Mouse (Mus musculus): ENCODE data around the gene Gtf2h1.
"Not testable (repeated sequence)": the region's sequence is repeated elsewhere in the genome, so short reads cannot be mapped to it uniquely, and the experiment has no call there.

The Gtf2h1 gene

DNA sequence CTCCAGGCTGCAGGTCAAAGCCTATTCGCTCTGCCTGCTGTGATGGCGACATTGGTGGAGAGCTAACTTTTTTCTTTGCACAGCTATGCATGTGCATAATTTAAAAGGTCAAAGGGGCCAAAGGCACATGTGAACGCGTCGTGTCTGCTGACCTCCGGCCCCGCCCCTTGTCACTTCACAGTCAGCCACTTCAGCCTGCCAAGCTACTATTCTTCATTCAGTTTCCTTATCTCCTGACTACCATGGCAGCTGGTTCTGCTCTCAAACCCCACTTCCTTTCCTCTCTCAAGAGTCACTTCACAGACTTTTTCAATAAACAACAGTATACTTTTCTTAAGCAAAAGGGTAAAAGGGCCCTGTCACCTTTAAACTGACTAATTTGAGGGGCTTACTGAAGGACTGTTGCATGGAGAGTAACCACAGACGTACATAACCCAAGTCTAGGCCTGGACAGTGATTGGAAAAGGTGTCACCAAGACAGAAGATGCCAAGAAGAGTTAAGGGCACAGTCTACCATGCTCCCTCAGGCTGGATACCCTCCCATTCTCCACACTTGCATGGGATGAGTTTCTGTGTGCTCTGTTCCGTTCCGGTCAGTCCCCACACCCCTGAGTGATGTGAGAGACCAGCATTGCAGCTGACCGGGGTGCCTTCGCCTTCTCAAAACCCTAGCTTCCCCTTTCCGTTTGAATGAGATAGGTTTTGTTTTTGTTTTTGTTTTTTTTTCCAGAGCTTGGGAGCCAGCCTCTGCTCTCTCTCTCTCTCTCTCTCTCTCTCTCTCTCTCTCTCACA is 35.1 kb downstream of the Gtf2h1 start:
- DNase-seq = no peak

DNA sequence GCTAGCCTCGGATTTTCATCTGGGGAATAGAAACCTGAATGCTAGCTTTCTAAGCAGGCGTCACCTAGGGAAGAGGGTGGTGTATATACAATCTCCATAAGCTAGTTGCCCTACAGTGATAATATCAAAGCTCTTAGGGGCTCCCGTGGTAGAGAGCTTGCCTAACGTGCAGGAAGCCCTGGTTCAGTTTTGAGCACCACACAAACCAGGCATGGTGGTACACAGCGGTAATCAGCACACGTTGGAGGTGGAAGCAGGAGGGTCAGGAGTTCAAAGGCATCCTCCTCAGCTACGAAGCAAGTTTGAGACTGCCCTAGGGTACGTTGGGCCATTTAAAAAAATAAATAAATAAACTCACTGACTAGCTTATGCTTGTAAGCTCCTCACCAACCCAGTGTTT is 35.8 kb downstream of the Gtf2h1 start:
- no peak for DNase-seq

DNA sequence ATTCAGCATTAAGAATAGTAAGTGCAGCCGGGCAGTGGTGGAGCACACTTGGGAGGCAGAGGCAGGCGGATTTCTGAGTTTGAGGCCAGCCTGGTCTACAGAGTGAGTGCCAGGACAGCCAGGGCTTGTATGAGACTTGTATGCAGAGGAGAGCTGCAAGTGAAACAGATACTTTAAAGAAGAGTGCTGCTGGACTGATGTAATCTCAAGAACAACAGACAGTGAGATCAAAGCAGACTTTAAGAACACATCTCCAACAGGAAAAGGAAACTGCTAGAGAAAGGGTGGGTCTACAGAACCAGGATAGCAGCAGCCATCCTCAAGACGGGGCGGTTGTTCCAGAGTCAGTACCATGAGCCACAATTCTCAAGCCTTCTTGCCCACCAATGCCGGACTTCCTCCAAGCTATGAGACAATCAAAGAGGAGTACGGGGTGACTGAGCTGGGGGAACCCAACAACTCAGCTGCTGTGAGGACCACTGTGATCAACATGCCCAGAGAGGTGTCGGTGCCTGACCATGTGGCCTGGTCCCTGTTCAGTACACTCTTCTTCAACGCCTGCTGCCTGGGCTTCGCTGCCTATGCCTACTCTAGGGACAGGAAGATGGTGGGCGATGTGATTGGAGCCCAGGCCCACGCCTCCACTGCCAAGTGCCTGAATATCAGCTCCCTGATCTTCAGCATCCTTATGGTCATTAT is 36.4 kb downstream of the Gtf2h1 start:
- DNase-seq = not testable (repeated sequence)

DNA sequence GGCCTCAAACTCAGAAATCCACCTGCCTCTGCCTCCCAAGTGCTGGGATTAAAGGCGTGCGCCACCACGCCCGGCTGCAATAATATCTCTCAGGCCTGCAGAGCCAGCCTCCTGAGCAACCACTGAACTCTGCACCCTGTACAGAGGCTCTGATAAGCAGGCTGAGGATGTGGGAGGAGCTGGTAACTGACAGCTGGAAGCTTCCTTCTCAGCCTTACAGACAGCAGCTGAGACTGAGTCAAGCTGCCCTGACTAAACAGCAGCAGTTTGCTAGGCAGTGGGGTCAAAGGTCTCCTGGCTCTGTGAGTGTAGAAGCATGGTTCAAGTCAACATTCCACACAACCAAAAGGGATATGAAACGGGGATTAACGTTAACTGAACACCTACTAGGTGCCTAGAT is 37.4 kb downstream of the Gtf2h1 start:
- DNase-seq = no peak

DNA sequence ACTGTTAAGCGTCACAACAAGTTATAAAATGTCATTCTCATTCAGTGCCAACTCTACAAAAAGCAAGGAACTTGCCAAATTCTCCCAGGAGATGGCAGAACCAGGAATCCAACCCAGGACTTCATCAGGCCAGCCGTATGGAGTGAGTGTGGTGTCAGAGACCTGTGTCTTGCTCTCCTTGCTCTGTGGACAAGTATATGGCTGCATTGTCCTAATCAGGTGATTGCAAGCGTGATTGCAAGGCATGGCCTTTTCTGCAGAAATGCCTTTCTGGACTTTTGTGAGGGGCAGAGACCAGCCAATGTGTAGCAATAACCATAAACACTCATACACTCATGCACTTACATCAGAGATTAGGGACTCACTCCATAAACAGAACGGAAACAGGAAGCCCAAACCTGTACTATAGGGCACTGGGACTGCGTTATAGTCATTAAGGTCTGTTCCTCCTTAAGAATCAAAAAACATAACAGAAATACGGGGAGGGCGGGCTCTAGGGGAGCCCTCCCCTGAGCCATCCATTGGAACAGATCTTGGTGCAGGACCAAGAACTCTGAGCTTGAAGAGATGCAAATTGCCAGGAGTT is 37.9 kb downstream of the Gtf2h1 start:
- DNase-seq = no peak

DNA sequence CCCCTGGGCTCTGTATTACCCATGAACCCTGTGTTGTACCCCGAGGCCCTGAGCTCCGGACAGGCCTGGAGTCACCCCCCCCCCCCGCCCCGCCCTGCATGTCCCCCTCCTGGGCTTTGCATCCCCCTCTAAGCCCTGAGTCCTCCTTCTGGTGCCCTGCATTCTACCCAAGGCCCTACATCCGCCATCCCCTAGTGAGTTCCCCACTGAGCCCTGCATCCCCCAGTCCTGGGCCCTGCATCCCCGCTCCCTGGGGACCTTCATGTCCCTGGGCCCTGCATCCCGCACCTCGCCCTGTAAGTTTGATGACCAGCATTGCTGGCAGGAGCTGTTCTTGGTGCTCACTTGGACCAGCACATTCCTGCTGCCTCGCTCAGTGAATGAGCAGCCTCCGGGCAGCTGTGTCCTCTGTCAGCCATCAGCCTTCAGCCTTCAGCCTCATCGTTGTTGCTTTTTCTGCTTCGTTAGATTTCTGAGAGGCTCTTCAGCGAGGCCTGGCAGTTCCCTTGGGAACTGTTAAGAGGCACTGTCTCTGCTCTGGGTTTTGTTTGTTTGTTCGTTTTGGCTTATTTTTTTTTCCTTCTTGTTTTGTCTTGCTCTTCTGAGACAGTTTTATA is 39.2 kb downstream of the Gtf2h1 start:
- no peak for DNase-seq

DNA sequence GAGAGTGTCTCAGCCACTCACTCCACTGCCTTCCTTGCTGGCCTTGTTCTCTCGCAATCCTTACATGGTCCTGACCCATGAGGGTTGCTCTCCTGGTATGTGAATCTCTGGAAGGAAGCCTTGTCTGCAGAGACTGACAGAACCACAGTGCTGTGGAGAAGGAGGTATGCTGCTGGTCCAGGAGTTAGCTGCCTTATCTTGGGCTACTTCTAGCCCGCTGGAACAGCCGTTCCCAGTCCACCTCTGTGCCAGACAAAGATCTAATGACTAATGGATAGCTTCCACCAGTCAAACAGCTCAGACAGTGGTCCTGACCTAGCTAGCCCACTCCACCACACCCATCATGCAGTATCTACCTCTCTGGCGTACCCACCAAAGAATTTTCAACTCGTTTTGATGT is 40.5 kb downstream of the Gtf2h1 start:
- DNase-seq = no peak

DNA sequence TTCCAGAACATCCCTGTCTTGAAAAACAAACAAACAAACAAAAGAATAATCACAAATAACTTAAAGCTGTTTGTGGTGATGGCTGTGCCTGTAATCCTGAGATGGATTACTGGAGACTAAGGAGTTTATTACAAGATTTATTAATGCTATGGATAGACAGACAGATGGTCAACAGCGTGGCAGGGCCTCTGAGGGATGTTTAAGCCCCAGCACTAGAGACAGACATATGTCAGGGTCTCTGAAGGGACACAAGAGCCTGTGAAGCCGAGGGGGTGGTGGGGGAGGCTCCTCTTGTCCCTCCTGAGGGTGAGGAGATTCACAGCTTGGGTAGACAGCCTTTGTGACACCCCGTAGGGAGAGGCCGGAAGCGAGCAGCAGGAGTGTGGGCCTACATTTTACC is 41.2 kb downstream of the Gtf2h1 start:
- no peak for DNase-seq

DNA sequence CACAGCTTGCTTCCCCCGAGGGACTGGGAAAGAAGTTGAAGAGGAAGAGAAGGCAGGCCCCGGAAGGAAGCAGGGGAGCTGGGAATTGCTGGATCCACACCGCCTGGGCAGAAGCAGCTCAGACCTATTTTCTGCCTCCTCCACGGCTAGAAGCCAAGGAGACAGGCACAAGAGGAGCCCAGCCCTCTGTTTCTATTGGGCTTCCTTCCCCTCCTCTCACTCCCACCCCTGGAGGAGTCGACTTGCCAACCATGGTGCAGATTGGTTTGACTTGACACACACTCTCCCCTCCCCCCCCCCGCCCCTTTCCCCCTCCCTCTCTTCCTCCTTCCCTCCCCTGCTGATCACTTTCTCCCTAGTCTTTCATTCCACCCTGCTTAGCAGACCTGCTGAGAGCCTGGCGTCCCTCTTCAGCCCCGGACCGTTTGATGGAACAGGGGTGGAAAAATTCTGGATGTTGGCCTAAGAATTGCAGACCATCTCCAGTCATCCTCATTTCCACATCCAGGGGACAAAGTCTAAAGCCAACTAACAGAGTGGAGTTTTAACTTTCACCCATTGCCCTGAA is 42.3 kb downstream of the Gtf2h1 start:
- DNase-seq = peak; percentile 31

DNA sequence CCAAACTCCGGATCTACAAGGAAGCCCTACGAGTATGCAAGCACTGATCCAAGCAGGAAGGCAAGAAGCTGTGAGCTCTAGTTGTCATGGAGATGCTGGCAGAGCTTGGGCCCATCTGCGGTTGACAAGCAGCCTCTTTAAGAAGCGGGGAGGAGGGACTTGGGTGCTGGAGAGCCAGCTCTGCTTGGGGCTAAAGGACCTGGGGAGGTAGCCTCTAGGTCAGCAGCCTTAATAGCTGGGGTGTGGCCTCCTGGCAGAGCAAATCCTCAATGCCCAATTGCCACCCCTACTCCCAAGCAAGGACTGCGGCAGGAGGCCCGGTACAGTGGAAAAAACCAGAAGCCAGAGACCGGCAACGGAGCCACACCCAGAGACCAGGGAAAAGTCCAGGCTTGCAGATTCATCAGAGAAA is 43.0 kb downstream of the Gtf2h1 start:
- peak; percentile 88 for DNase-seq

DNA sequence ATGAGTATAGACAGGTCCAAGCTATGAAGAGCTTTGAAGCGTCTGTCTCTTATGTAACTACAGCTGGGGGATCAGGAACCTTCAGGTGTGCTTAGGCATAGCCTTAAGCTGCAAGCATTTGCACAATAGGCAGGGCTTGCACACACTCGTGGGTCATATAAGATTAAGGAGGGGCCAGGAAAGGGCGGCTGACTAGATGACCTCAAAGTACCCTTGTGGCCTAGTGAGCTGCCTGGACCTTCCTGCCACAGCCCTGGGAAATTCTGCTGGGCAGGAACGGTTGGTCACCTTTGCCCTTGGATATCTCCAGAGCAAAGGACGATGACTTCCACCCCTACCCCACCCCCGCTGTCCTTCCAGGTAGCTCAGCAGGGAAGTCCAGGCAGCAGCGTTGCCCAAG is 43.5 kb downstream of the Gtf2h1 start:
- DNase-seq = no peak

DNA sequence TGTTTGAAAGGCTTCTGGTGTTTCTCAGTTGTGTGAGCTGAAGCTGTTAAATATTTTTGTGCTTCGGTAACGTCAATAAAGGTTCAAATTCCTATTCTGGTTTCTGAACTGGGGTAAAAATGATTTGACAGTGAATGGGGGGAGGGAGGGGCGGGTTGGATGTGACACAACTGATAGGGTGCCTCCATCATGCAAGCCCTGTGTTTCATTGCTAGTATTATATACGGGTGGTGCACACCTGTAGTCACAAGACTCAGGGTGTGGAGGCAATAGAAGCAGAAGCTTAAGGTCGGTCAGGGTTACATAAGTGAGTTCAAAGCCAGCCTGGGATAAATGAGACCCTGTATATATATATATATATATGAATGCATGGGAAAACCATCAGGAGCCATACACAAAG is 44.0 kb downstream of the Gtf2h1 start:
- DNase-seq = no peak

DNA sequence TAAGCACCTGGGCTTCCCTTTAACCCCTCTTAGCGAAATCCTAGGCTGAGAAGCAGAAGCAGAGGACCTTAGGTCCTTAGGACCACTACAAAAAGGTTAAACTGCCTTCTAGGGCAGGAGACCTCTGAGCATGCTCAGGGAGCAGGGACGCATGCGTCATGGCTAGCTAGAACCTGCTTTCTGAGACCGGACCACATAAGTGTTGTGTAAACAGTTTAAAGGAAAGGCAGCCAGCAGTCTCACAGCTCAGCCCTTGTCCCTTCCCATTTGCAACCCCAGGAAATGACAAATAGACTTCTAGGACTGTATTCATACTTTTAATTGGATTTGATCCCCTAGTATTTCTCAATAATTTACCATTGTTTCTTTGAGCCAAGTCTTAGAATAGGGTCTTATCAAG is 44.4 kb downstream of the Gtf2h1 start:
- no peak for DNase-seq

DNA sequence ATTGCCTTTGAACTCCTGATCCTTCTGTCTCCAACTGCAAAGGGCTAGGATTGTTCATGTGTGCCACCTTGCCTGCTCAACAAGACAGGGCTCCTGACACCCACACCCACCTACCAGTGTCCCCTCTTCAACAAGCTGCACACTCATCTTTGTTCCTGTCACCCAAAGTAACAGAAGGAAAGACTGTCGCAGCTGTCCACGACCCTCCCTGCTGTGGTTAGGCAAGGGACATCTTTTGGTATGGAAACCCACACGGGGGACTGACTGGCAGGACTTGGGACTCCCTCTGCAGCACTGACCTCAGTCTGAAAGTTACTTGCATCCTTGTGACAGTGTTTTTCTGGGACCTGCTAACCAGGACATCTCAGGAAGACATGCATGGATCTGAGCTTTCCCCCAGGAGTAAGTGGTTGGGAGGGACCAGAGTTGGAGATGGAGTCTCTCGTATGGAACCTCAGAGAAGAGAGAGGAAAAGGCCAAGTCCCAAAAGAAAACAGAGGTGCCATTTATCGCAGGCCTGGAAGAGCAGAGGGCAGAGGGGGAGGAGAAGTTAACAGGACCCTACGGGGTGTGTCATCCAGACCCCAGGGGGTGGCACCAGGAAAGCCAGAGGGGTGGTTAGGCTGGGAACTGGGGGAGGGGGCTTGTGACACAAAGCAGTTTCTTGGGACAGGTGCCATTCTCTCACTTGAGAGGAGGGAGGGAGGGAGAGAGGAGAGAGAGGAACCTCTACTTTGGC is 45.1 kb downstream of the Gtf2h1 start, which contains the start of gene Ldha:
Gene Ldha, plus strand, starts transcription at position 689 of the 739 bp plus-strand sequence.
- DNase-seq = no peak

DNA sequence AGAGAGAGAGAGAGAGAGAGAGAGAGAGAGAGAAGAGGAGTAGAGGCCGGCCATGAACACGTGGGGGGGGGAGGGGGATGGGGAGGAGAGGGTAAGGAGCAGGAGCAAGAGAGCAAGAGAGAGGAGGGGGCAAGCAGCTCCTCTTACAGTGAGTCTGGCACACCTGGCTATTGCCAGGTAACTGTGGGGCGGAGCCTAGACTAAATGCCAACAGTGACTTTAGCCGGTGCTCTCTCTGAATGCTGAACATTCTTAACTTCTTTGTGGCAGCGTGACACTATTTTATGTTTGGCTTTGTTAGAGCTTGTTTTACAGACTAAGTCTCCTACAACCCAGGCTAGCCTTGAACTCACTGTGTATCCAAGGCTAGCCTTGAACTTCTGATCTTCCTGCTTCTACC is 46.4 kb downstream of the Gtf2h1 start:
- no peak for DNase-seq

DNA sequence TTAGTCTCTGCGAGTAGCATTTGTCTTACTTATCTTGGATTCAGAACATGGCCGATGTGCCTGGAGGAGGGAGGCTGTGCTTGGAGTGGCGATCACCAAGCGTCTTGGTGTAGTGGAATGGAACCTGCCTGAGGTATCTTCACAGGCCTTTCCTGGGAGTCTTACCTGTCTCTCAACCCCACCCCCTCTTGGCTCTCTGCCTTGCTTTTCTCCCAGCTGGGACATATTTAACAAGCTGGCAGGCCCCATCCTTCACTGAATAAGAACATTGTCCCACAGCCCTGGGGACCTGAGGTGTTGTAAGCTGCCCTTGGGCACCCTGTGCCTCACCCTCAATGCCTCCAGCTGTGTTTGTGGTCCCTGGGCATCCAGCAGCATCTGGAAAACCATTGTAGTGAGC is 47.7 kb downstream of the Gtf2h1 start:
- no peak for DNase-seq

DNA sequence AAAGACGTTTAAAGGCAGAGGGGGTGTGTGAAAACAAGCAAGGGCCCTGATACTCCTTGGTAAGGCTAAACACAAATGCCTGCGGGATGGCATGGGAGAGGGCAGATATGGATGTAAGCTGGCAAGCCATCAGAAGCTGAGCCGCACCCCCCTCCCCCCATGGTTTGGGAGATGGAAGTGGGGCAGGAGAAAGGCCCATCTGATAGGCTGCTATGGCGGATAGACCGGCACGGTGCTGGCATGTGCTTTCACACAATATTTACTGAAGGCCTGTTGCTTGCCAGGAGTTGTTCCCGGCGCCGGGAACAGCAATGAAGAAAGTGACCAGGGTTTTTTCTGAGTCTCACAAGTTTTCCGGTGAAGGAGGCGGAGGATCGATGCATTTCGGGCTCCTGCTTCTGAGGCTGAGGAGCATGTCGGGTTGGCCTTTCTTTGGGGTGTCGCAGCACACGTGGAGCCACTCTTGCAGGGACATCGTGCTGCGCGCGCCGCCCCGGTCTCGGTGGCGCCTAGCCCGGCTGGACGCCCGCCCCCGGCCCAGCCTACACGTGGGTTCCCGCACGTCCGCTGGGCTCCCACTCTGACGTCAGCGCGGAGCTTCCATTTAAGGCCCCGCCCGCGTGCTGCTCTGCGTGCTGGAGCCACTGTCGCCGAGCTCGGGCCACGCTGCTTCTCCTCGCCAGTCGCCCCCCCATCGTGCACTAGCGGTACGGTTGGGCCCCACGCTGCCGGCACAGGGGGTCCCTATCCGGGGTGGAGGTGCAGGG is 49.5 kb downstream of the Gtf2h1 start:
- peak; percentile 93 for DNase-seq

DNA sequence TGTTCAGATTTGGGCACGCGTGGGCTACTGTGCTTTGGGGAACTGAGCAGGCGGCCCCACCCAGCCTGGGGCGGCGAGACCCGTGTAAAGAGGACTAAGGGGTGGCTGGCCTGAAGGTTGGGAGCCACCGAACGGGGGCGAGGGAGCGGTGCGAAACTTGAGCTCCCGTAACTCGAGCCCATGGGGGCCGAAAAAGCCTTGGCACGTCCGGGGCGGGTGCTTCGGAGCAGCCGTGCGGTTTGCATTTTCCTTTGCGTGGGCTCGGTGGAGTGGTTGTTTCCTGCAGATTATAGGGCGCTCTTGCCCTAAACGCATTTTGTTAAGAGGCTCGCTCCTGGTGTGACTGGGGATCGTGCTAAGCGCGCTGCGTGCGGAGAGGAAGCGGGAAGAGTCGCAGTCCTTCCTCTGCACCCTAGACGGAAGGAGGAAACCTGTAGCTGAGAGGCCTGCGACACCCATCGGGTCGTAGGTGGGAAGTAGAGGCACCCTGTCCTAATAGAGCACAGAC is 50.1 kb downstream of the Gtf2h1 start:
- peak; percentile 53 for DNase-seq

DNA sequence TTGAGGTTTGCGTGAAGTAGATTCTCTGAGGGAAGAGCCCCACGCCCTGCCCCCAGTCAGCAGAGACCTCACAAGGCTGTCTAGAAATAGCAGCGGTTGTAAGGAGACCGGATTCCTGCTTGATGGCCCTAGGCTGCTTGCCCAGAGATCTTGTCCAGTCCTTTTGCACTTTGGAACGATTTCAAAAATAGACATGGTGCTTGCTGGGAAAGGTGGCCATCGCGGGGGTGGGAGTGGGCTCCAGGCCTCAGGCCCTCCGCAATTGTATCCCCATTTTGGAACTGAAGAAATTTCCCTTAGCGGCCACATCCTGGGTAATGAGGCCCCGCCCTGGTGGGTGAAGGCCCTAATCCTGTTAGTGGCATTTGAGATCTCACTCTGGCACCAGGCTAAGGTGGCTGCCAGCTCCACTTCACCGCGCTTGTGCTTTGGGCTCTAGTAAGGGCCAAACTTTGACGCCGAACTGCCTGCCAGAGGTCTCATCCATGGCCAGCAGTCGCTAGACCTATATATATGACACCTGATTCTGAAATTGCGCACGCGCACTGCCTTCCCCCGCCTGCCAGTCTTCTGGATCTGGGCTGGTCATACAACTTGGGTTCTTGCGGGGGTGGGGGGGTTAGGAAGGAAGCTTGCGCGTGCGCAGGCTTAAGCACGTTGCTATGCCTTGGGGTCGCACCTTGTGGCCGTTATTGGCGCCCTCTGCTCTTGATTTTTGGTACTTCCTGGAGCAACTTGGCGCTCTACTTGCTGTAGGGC is 50.8 kb downstream of the Gtf2h1 start:
- DNase-seq = peak; percentile 40

DNA sequence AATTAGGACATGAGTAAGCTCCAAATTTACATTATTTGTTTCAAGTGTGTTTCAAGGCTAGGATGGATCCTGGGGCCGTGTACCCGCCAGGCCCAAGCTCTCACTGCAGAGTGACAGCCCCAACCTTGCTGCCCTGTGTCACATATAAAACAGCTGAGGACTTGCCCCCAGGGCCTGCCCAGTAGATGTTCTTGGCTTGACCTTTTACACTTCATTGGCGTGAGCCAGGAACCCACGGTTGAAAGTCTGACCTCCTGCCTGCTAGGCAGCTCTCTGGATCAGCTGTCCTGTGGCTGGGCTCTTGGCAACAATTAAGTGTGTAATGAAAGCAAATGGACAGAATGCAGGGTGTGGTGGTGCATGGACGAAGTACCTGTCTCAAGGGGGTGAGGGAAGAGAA is 53.4 kb downstream of the Gtf2h1 start:
- DNase-seq = no peak

DNA sequence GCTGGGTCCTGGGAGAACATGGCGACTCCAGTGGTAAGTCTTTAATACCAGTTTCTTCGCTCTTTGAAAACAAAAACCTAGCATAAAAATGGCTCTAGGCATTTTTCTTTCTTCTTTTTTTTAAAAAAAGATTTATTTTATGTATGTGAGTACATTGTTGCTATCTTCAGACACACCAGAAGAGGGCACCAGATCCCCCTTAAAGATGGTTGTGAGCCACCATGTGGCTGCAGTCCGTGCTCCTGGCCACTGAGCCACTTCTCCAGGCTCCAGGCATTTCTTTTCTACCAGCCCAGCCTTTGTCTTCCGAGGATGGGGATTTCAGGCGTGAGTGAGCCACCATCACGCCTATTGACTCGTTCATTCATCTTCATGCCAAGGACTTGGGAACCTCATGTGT is 55.1 kb downstream of the Gtf2h1 start:
- no peak for DNase-seq
